Mouse (Mus musculus): Measurements from ENCODE around the gene Ccnt2.

Gene Ccnt2

GRCm38 (mm10) chr1:127793459-127793858, 19.5 kb downstream of the Ccnt2 start:
- in situ Hi-C loops (cut with MboI, MseI), result no loop called here

- in situ Hi-C loops (cut with MboI, MseI), result no loop called here
Observed at GRCm38 (mm10) chr1:127795087-127795769, 21.3 kb downstream of the Ccnt2 start.

- in situ Hi-C loops (cut with MboI, MseI), result no loop called here
Observed at GRCm38 (mm10) chr1:127796341-127796740, 22.4 kb downstream of the Ccnt2 start.

GRCm38 (mm10) chr1:127796752-127797151, 22.8 kb downstream of the Ccnt2 start:
- in situ Hi-C loops (cut with MboI, MseI), result no loop called here

- in situ Hi-C loops (cut with MboI, MseI), result no loop called here
Observed at GRCm38 (mm10) chr1:127802916-127803315, 29.0 kb downstream of the Ccnt2 start.

GRCm38 (mm10) chr1:127808671-127809070, 34.7 kb downstream of the Ccnt2 start:
- in situ Hi-C loops (cut with MboI, MseI), result no loop called here

GRCm38 (mm10) chr1:127812929-127813328, 39.0 kb downstream of the Ccnt2 start:
- in situ Hi-C loops (cut with MboI, MseI), result no loop called here

- in situ Hi-C loops (cut with MboI, MseI), result no loop called here
Observed at GRCm38 (mm10) chr1:127816381-127816780, 42.4 kb downstream of the Ccnt2 start.

GRCm38 (mm10) chr1:127827325-127827724, 53.4 kb downstream of the Ccnt2 start:
- in situ Hi-C loops (cut with MboI, MseI), result loop anchor here in 1 of 2 experiments (5.0 kb wide), 1 partner anchor 85 kb away; no protein-coding TSS in a partner anchor

GRCm38 (mm10) chr1:127830215-127830921, 56.4 kb downstream of the Ccnt2 start:
- in situ Hi-C loops (cut with MboI, MseI), result no loop called here

- in situ Hi-C loops (cut with MboI, MseI), result no loop called here
Observed at GRCm38 (mm10) chr1:127833714-127834113, 59.8 kb downstream of the Ccnt2 start.

GRCm38 (mm10) chr1:127834202-127834601, 60.2 kb downstream of the Ccnt2 start:
- in situ Hi-C loops (cut with MboI, MseI), result no loop called here

- in situ Hi-C loops (cut with MboI, MseI), result no loop called here
Observed at GRCm38 (mm10) chr1:127836619-127837018, 62.7 kb downstream of the Ccnt2 start.

- in situ Hi-C loops (cut with MboI, MseI), result no loop called here
Observed at GRCm38 (mm10) chr1:127838602-127839001, 64.6 kb downstream of the Ccnt2 start.

- in situ Hi-C loops (cut with MboI, MseI), result no loop called here
Observed at GRCm38 (mm10) chr1:127845472-127845871, 71.5 kb downstream of the Ccnt2 start.

GRCm38 (mm10) chr1:127850075-127850610, 76.2 kb downstream of the Ccnt2 start:
- in situ Hi-C loops (cut with MboI, MseI), result no loop called here

- in situ Hi-C loops (cut with MboI, MseI), result no loop called here
Observed at GRCm38 (mm10) chr1:127854486-127855222, 80.7 kb downstream of the Ccnt2 start, which contains the start of gene Map3k19. TSS of gene Map3k19 (minus strand) at chr1:127855031.
